Mouse (Mus musculus) neural tube, embryonic 14.5 days (tissue): ENCODE measurements around the gene Bnip2. TPM values are rescaled to one million over a fixed set of nuclear protein-coding genes. Genes with fewer than 3 reads are reported as not detected.

Source experiments
- ATAC-seq: fragments of 200-750 bp; cut with Nextera tagmentation; 2 replicates; pipeline ENCODE4 v1.8.0; 2017; ENCODE audit warnings: low read depth, mild to moderate bottlenecking, moderate TSS enrichment, moderate library complexity
- H3K27ac ChIP-seq: fragments of 300-500 bp; sonication (generic); 2 replicates; pipeline ENCODE4 v1.5.1; 2014; ENCODE audit warnings: low read depth, mild to moderate bottlenecking, control low read depth, low read length, moderate library complexity, mixed read lengths
- H3K27me3 ChIP-seq: fragments of 300-500 bp; sonication (generic); 2 replicates; pipeline ENCODE4 v1.6.1; 2014; ENCODE audit warnings: low read length; ENCODE audit not compliant: control insufficient read depth, insufficient read depth
- H3K36me3 ChIP-seq: fragments of 300-500 bp; sonication (generic); 2 replicates; pipeline ENCODE4 v1.6.1; 2014; ENCODE audit warnings: low read length, mixed read lengths; ENCODE audit not compliant: control insufficient read depth, insufficient read depth
- H3K4me1 ChIP-seq: fragments of 300-500 bp; sonication (generic); 2 replicates; pipeline ENCODE4 v1.6.1; 2014; ENCODE audit warnings: low read length; ENCODE audit not compliant: control insufficient read depth, insufficient read depth
- H3K4me2 ChIP-seq: fragments of 300-500 bp; sonication (generic); 2 replicates; pipeline ENCODE4 v1.6.1; 2014; ENCODE audit warnings: mild to moderate bottlenecking, low read depth, low read length, control low read depth
- H3K4me3 ChIP-seq: fragments of 300-500 bp; sonication (generic); 2 replicates; pipeline ENCODE4 v1.5.1; 2014; ENCODE audit warnings: low read depth, low read length, control low read depth, mixed read lengths
- H3K9ac ChIP-seq: fragments of 300-500 bp; sonication (generic); replicated peaks from 2 replicates; pipeline ENCODE4 v1.6.1; 2014; ENCODE audit warnings: low read depth, mild to moderate bottlenecking, control low read depth, low read length, mixed read lengths
- H3K9me3 ChIP-seq: fragments of 300-500 bp; sonication (generic); 2 replicates; pipeline ENCODE4 v1.6.1; 2016; ENCODE audit warnings: low read length; ENCODE audit not compliant: control insufficient read depth
- WGBS: fragments of 180-500 bp; shearing (Covaris S2); extraction: QIAGEN DNeasy Blood & Tissue Kit; methylation state at CpG from one replicate; pipeline ENCODE4 v1.1.7; 2014; 5-methylcytosine and 5-hydroxymethylcytosine counted together
- polyA plus RNA-seq: library from polyadenylated mRNA; unstranded; fragments of >200 nt; fragmentation: Nextera tagmentation; extraction: Ambion mirVana; gene quantifications from 2 replicates; pipeline ENCODE4 v1.2.1, GENCODE M21; 2014

Bnip2 gene
- polyA plus RNA-seq, 1 experiment from 2014 or later, result 57.4 TPM

- no peak within 1 kb of the TSS for H3K4me2 ChIP-seq
- no peaks in the 10 kb centered on the region for H3K36me3 ChIP-seq
- no peak for ATAC-seq
Measured at GRCm38 (mm10) chr9:70037988-70038387, 48.7 kb downstream of the Bnip2 start, which contains the start of gene Gcnt3. Gene Gcnt3, minus strand, starts transcription at chr9:70038088.

GRCm38 (mm10) chr9:70039597-70040385 lies 50.5 kb downstream of the Bnip2 start:
- ATAC-seq, result no peak
- H3K4me3 ChIP-seq, result no peak overlapping the region
- 90% methylated on average over 6 of the region's 6 CpGs for WGBS
- no peak overlapping the region for H3K9ac ChIP-seq
- no peaks in the 10 kb centered on the region for H3K9me3 ChIP-seq
- no peak overlapping the region for H3K27ac ChIP-seq
- no peaks in the 10 kb centered on the region for H3K27me3 ChIP-seq
- H3K4me1 ChIP-seq, result no peaks in the 10 kb centered on the region
- H3K36me3 ChIP-seq, result no peaks in the 10 kb centered on the region
- H3K4me2 ChIP-seq, result no peak overlapping the region

More at GRCm38 (mm10) chr9:70037988-70038387, 48.7 kb downstream of the Bnip2 start, which contains the start of gene Gcnt3:
- Histone ChIP-seq H3K27me3 (no peaks in the 10 kb centered on the region), H3K4me3 (no peak within 1 kb of the TSS), H3K9me3 (no peaks in the 10 kb centered on the region), H3K9ac (no peak within 1 kb of the TSS), H3K27ac (no peak within 1 kb of the TSS), H3K4me1 (no peaks in the 10 kb centered on the region)
- WGBS, result 92% methylated on average over 7 of the region's 7 CpGs

- 87% methylated on average over 11 of the region's 11 CpGs for WGBS
Measured at GRCm38 (mm10) chr9:70040570-70040969, 51.3 kb downstream of the Bnip2 start.

GRCm38 (mm10) chr9:70042137-70042536 lies 52.9 kb downstream of the Bnip2 start:
- no peak for ATAC-seq
- Histone ChIP-seq H3K36me3 (no peaks in the 10 kb centered on the region), H3K4me2 (no peak overlapping the region), H3K27ac (no peak overlapping the region), H3K27me3 (no peaks in the 10 kb centered on the region), H3K4me3 (no peak overlapping the region), H3K9ac (no peak overlapping the region), H3K9me3 (no peaks in the 10 kb centered on the region), H3K4me1 (no peaks in the 10 kb centered on the region)
- WGBS, result 92% methylated on average over 4 of the region's 4 CpGs

More at GRCm38 (mm10) chr9:70040570-70040969, 51.3 kb downstream of the Bnip2 start:
- Histone ChIP-seq H3K27ac (no peak overlapping the region), H3K36me3 (no peaks in the 10 kb centered on the region), H3K27me3 (no peaks in the 10 kb centered on the region), H3K4me3 (no peak overlapping the region), H3K9ac (no peak overlapping the region), H3K4me1 (no peaks in the 10 kb centered on the region), H3K9me3 (no peaks in the 10 kb centered on the region), H3K4me2 (no peak overlapping the region)
- no peak for ATAC-seq

- Histone ChIP-seq H3K4me2 (no peak overlapping the region), H3K4me1 (no peaks in the 10 kb centered on the region), H3K36me3 (no peaks in the 10 kb centered on the region), H3K9me3 (no peaks in the 10 kb centered on the region), H3K27ac (no peak overlapping the region), H3K4me3 (no peak overlapping the region), H3K27me3 (no peaks in the 10 kb centered on the region), H3K9ac (no peak overlapping the region)
- ATAC-seq, result no peak
- WGBS, result 64% methylated on average over 1 of the region's 1 CpGs
Measured at GRCm38 (mm10) chr9:70042935-70043334, 53.7 kb downstream of the Bnip2 start.

GRCm38 (mm10) chr9:70044865-70045264 lies 55.6 kb downstream of the Bnip2 start:
- H3K9ac ChIP-seq, result no peak overlapping the region
- no peaks in the 10 kb centered on the region for H3K4me1 ChIP-seq
- ATAC-seq, result no peak
- WGBS, result 84% methylated on average over 2 of the region's 2 CpGs
- H3K27me3 ChIP-seq, result no peaks in the 10 kb centered on the region
- no peaks in the 10 kb centered on the region for H3K9me3 ChIP-seq
- H3K4me3 ChIP-seq, result no peak overlapping the region
- no peak overlapping the region for H3K27ac ChIP-seq
- H3K4me2 ChIP-seq, result no peak overlapping the region
- H3K36me3 ChIP-seq, result no peaks in the 10 kb centered on the region

- ATAC-seq, result no peak
- no peak overlapping the region for H3K27ac ChIP-seq
- no peaks in the 10 kb centered on the region for H3K36me3 ChIP-seq
- H3K9ac ChIP-seq, result no peak overlapping the region
- H3K9me3 ChIP-seq, result no peaks in the 10 kb centered on the region
- no peak overlapping the region for H3K4me2 ChIP-seq
- H3K4me3 ChIP-seq, result no peak overlapping the region
- H3K4me1 ChIP-seq, result no peaks in the 10 kb centered on the region
- no peaks in the 10 kb centered on the region for H3K27me3 ChIP-seq
- 93% methylated on average over 6 of the region's 6 CpGs for WGBS
Measured at GRCm38 (mm10) chr9:70046255-70046654, 57.0 kb downstream of the Bnip2 start.

- Histone ChIP-seq H3K4me3 (no peak overlapping the region), H3K9me3 (no peaks in the 10 kb centered on the region), H3K36me3 (no peaks in the 10 kb centered on the region), H3K4me2 (no peak overlapping the region), H3K27me3 (no peaks in the 10 kb centered on the region), H3K27ac (no peak overlapping the region), H3K9ac (no peak overlapping the region), H3K4me1 (no peaks in the 10 kb centered on the region)
- no peak for ATAC-seq
- WGBS, result 73% methylated on average over 3 of the region's 3 CpGs
Measured at GRCm38 (mm10) chr9:70047839-70048238, 58.6 kb downstream of the Bnip2 start.

GRCm38 (mm10) chr9:70048280-70048679 lies 59.0 kb downstream of the Bnip2 start:
- no peak for ATAC-seq
- no peaks in the 10 kb centered on the region for H3K4me1 ChIP-seq
- H3K36me3 ChIP-seq, result no peaks in the 10 kb centered on the region
- H3K9ac ChIP-seq, result no peak overlapping the region
- H3K4me2 ChIP-seq, result no peak overlapping the region
- H3K4me3 ChIP-seq, result no peak overlapping the region
- H3K9me3 ChIP-seq, result no peaks in the 10 kb centered on the region
- no peaks in the 10 kb centered on the region for H3K27me3 ChIP-seq
- H3K27ac ChIP-seq, result no peak overlapping the region
- WGBS, result 45% methylated on average over 5 of the region's 5 CpGs
